Mouse (Mus musculus): ENCODE measurements around the gene Stard3nl. TPM values are rescaled to one million over a fixed set of nuclear protein-coding genes. Genes with fewer than 3 reads are reported as not detected.

The Stard3nl gene
- polyA plus RNA-seq, 1 experiment from 2014 or later: 84.6 TPM

- Histone ChIP-seq H3K4me2 (ENCODE audit: low read length) (no peak overlapping the region), H3K9me3 (ENCODE audit: control insufficient read depth, low read length) (no peaks in the 10 kb centered on the region), H3K4me3 (ENCODE audit: control insufficient read depth in 1 of 2, insufficient read depth in 1 of 2, low read depth in 1 of 2, low read length in 2 of 2) (no peak overlapping the region), H3K27me3 (ENCODE audit: control insufficient read depth, insufficient read depth, low read length) (no peaks in the 10 kb centered on the region), H3K36me3 (ENCODE audit: control insufficient read depth, insufficient read depth, low read length) (no peaks in the 10 kb centered on the region), H3K9ac (ENCODE audit: low read length) (no peak overlapping the region), H3K27ac (replicated peaks in 1 of 2; ENCODE audit: control insufficient read depth in 1 of 2, insufficient read depth in 1 of 2, low read depth in 2 of 2, low read length in 2 of 2) (no peak overlapping the region), H3K4me1 (ENCODE audit: control insufficient read depth in 2 of 2, insufficient read depth in 2 of 2, low read length in 2 of 2) (no peaks in the 10 kb centered on the region)
- no peak for ATAC-seq (ENCODE audit: insufficient number of reproducible peaks, insufficient read depth, low FRiP score, low read depth)
- 73% methylated on average over 8 of the region's 8 CpGs for WGBS
These were observed 20.4 kb upstream of the Stard3nl start for GRCm38 (mm10) chr13:19415894-19416531.

- WGBS: 92% methylated on average over 1 of the region's 1 CpGs
- no peak overlapping the region for H3K27ac ChIP-seq (replicated peaks in 1 of 2; ENCODE audit: control insufficient read depth in 1 of 2, insufficient read depth in 1 of 2, low read depth in 2 of 2, low read length in 2 of 2)
- no peak for ATAC-seq (ENCODE audit: insufficient number of reproducible peaks, insufficient read depth, low FRiP score, low read depth)
- no peaks in the 10 kb centered on the region for H3K9me3 ChIP-seq (ENCODE audit: control insufficient read depth, low read length)
- no peaks in the 10 kb centered on the region for H3K27me3 ChIP-seq (ENCODE audit: control insufficient read depth, insufficient read depth, low read length)
- H3K36me3 ChIP-seq (ENCODE audit: control insufficient read depth, insufficient read depth, low read length): no peaks in the 10 kb centered on the region
- H3K4me3 ChIP-seq (ENCODE audit: control insufficient read depth in 1 of 2, insufficient read depth in 1 of 2, low read depth in 1 of 2, low read length in 2 of 2): no peak overlapping the region
- H3K4me1 ChIP-seq (ENCODE audit: control insufficient read depth in 2 of 2, insufficient read depth in 2 of 2, low read length in 2 of 2): no peaks in the 10 kb centered on the region
- H3K4me2 ChIP-seq (ENCODE audit: low read length): no peak overlapping the region
- no peak overlapping the region for H3K9ac ChIP-seq (ENCODE audit: low read length)
These were observed 19.7 kb upstream of the Stard3nl start for GRCm38 (mm10) chr13:19415337-19415736.

- H3K27me3 ChIP-seq (ENCODE audit: control insufficient read depth, insufficient read depth, low read length): no peaks in the 10 kb centered on the region
- H3K4me3 ChIP-seq (ENCODE audit: control insufficient read depth in 1 of 2, insufficient read depth in 1 of 2, low read depth in 1 of 2, low read length in 2 of 2): no peak overlapping the region
- H3K4me2 ChIP-seq (ENCODE audit: low read length): no peak overlapping the region
- 69% methylated on average over 2 of the region's 2 CpGs for WGBS
- ATAC-seq (ENCODE audit: insufficient number of reproducible peaks, insufficient read depth, low FRiP score, low read depth): no peak
- H3K27ac ChIP-seq (replicated peaks in 1 of 2; ENCODE audit: control insufficient read depth in 1 of 2, insufficient read depth in 1 of 2, low read depth in 2 of 2, low read length in 2 of 2): no peak overlapping the region
- no peaks in the 10 kb centered on the region for H3K9me3 ChIP-seq (ENCODE audit: control insufficient read depth, low read length)
- H3K4me1 ChIP-seq (ENCODE audit: control insufficient read depth in 2 of 2, insufficient read depth in 2 of 2, low read length in 2 of 2): no peaks in the 10 kb centered on the region
- H3K9ac ChIP-seq (ENCODE audit: low read length): no peak overlapping the region
- no peaks in the 10 kb centered on the region for H3K36me3 ChIP-seq (ENCODE audit: control insufficient read depth, insufficient read depth, low read length)
These were observed 16.8 kb upstream of the Stard3nl start for GRCm38 (mm10) chr13:19412334-19412939.

GRCm38 (mm10) chr13:19411886-19412285 is 16.3 kb upstream of the Stard3nl start:
- no peaks in the 10 kb centered on the region for H3K36me3 ChIP-seq (ENCODE audit: control insufficient read depth, insufficient read depth, low read length)
- WGBS: 71% methylated on average over 5 of the region's 5 CpGs
- no peak for ATAC-seq (ENCODE audit: insufficient number of reproducible peaks, insufficient read depth, low FRiP score, low read depth)
- H3K9me3 ChIP-seq (ENCODE audit: control insufficient read depth, low read length): no peaks in the 10 kb centered on the region
- H3K27me3 ChIP-seq (ENCODE audit: control insufficient read depth, insufficient read depth, low read length): no peaks in the 10 kb centered on the region
- no peak overlapping the region for H3K9ac ChIP-seq (ENCODE audit: low read length)
- H3K4me3 ChIP-seq (ENCODE audit: control insufficient read depth in 1 of 2, insufficient read depth in 1 of 2, low read depth in 1 of 2, low read length in 2 of 2): no peak overlapping the region
- no peak overlapping the region for H3K27ac ChIP-seq (replicated peaks in 1 of 2; ENCODE audit: control insufficient read depth in 1 of 2, insufficient read depth in 1 of 2, low read depth in 2 of 2, low read length in 2 of 2)
- no peak overlapping the region for H3K4me2 ChIP-seq (ENCODE audit: low read length)
- no peaks in the 10 kb centered on the region for H3K4me1 ChIP-seq (ENCODE audit: control insufficient read depth in 2 of 2, insufficient read depth in 2 of 2, low read length in 2 of 2)

- Histone ChIP-seq H3K4me1 (ENCODE audit: control insufficient read depth in 2 of 2, insufficient read depth in 2 of 2, low read length in 2 of 2) (no peaks in the 10 kb centered on the region), H3K36me3 (ENCODE audit: control insufficient read depth, insufficient read depth, low read length) (no peaks in the 10 kb centered on the region), H3K27ac (replicated peaks in 1 of 2; ENCODE audit: control insufficient read depth in 1 of 2, insufficient read depth in 1 of 2, low read depth in 2 of 2, low read length in 2 of 2) (no peak overlapping the region), H3K27me3 (ENCODE audit: control insufficient read depth, insufficient read depth, low read length) (no peaks in the 10 kb centered on the region), H3K4me3 (ENCODE audit: control insufficient read depth in 1 of 2, insufficient read depth in 1 of 2, low read depth in 1 of 2, low read length in 2 of 2) (no peak overlapping the region), H3K9me3 (ENCODE audit: control insufficient read depth, low read length) (no peaks in the 10 kb centered on the region), H3K9ac (ENCODE audit: low read length) (no peak overlapping the region), H3K4me2 (ENCODE audit: low read length) (no peak overlapping the region)
- ATAC-seq (ENCODE audit: insufficient number of reproducible peaks, insufficient read depth, low FRiP score, low read depth): no peak
- WGBS: 78% methylated on average over 4 of the region's 4 CpGs
These were observed 15.1 kb upstream of the Stard3nl start for GRCm38 (mm10) chr13:19410694-19411093.

- no peak for ATAC-seq (ENCODE audit: insufficient number of reproducible peaks, insufficient read depth, low FRiP score, low read depth)
- H3K4me1 ChIP-seq (ENCODE audit: control insufficient read depth in 2 of 2, insufficient read depth in 2 of 2, low read length in 2 of 2): no peaks in the 10 kb centered on the region
- WGBS: 81% methylated on average over 2 of the region's 2 CpGs
- H3K9me3 ChIP-seq (ENCODE audit: control insufficient read depth, low read length): no peaks in the 10 kb centered on the region
- no peaks in the 10 kb centered on the region for H3K36me3 ChIP-seq (ENCODE audit: control insufficient read depth, insufficient read depth, low read length)
- no peak overlapping the region for H3K27ac ChIP-seq (replicated peaks in 1 of 2; ENCODE audit: control insufficient read depth in 1 of 2, insufficient read depth in 1 of 2, low read depth in 2 of 2, low read length in 2 of 2)
- no peak overlapping the region for H3K4me3 ChIP-seq (ENCODE audit: control insufficient read depth in 1 of 2, insufficient read depth in 1 of 2, low read depth in 1 of 2, low read length in 2 of 2)
- no peaks in the 10 kb centered on the region for H3K27me3 ChIP-seq (ENCODE audit: control insufficient read depth, insufficient read depth, low read length)
- no peak overlapping the region for H3K9ac ChIP-seq (ENCODE audit: low read length)
- H3K4me2 ChIP-seq (ENCODE audit: low read length): no peak overlapping the region
These were observed 12.4 kb upstream of the Stard3nl start for GRCm38 (mm10) chr13:19407953-19408352.

GRCm38 (mm10) chr13:19404623-19405022 is 9.0 kb upstream of the Stard3nl start:
- WGBS: 75% methylated on average over 2 of the region's 2 CpGs
- H3K4me1 ChIP-seq (ENCODE audit: control insufficient read depth in 2 of 2, insufficient read depth in 2 of 2, low read length in 2 of 2): no peaks in the 10 kb centered on the region
- no peak overlapping the region for H3K4me2 ChIP-seq (ENCODE audit: low read length)
- ATAC-seq (ENCODE audit: insufficient number of reproducible peaks, insufficient read depth, low FRiP score, low read depth): no peak
- no peaks in the 10 kb centered on the region for H3K27me3 ChIP-seq (ENCODE audit: control insufficient read depth, insufficient read depth, low read length)
- no peak overlapping the region for H3K27ac ChIP-seq (replicated peaks in 1 of 2; ENCODE audit: control insufficient read depth in 1 of 2, insufficient read depth in 1 of 2, low read depth in 2 of 2, low read length in 2 of 2)
- no peak overlapping the region for H3K9ac ChIP-seq (ENCODE audit: low read length)
- H3K9me3 ChIP-seq (ENCODE audit: control insufficient read depth, low read length): no peaks in the 10 kb centered on the region
- no peak overlapping the region for H3K4me3 ChIP-seq (ENCODE audit: control insufficient read depth in 1 of 2, insufficient read depth in 1 of 2, low read depth in 1 of 2, low read length in 2 of 2)
- no peaks in the 10 kb centered on the region for H3K36me3 ChIP-seq (ENCODE audit: control insufficient read depth, insufficient read depth, low read length)
